Mouse (Mus musculus) brain, embryonic 14.5 days (tissue): ENCODE data around the gene Shank3.

ENCODE experiments used
- CTCF ChIP-seq: fragments of 200-500 bp; IDR thresholded peaks from 2 replicates; pipeline ENCODE4 v1.5.1; 2012; ENCODE audit warnings: inconsistent platforms, mild to moderate bottlenecking, moderate library complexity, borderline replicate concordance; ENCODE audit not compliant: insufficient read depth, insufficient read length; ENCODE audit errors: extremely low read depth
- POLR2A ChIP-seq: fragments of 200-500 bp; IDR thresholded peaks from 2 replicates; pipeline ENCODE4 v1.6.1; 2012; ENCODE audit warnings: mild to moderate bottlenecking, inconsistent platforms, borderline replicate concordance; ENCODE audit not compliant: poor library complexity, insufficient read depth, insufficient read length, severe bottlenecking; ENCODE audit errors: extremely low read depth

DNA sequence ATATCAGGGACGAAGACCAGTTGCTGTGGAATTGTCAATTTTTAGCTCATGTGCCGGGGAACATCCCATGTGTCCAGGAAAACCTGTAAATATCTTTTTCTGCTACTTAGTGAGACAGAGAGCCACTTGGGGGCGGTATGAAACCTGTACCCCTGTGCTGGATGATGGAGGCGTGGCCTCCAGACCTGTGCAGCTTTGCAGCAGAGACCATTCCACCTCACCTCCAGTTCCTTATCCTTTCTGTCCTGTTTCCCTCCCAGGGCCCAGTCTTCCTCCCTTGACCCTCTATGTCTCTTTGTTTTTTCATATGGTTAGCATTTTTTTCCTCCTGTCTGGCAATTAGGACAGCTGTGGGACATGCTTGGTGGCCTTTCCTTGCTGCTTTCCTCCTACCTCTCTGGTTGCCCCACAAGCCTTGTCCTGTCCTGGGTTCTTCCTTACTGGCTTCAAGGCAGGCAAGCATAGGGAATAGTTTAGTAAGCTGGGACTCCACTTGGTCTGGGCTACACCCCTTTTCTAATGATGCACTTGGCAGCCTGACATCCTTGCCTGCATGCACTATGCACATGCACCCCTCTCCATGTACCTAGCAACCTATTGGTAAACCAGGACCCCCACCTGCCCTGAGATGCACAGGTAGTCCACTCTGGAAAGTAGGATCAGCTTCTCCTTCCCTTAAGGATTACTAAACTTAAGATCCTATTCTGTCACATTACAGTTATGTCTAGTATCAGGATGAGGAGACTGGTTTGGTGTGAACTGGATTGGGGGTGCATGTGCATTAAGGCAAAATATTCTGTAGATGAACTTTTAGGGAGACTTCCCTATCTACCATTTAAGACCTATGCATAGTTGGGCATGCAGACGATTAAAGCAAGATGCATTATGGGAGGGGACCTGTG lies 35.8 kb upstream of the Shank3 start:
- TF ChIP-seq CTCF (peak; percentile 18; the same call in 1 of the 2 replicates), POLR2A (no peak)
